Mouse (Mus musculus): Measurements from ENCODE around the gene Gm20708.

DNA sequence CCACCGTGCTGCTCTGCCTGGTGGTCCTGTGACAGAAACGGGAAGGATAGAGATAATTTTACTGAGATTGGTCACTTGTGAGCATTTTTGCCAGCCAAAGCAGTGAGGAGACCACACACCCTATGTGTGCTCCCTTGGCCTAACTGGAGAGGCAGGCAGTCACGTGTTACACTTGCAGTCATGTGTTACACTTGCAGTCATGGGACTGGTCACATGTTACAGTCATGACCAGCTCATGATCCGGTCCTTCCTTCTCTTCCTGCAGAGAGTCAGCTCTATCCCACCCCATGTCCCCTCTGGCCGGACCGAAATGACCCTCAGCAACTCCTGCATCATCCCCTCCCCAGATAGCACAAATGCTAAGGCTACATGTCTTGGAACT lies 71.5 kb downstream of the Gm20708 start:
- TF ChIP-seq POLR2A (IDR thresholded peaks at IDR 0.05; ENCODE audit: insufficient read depth, low read length) (no peak), CTCF (IDR thresholded peaks at IDR 0.05; ENCODE audit: low read depth, low read length) (no peak)

Measured in ES-Bruce4 (cell line).